ENCODE assay signal across 22 mouse cellular contexts in the genomic region with DNA sequence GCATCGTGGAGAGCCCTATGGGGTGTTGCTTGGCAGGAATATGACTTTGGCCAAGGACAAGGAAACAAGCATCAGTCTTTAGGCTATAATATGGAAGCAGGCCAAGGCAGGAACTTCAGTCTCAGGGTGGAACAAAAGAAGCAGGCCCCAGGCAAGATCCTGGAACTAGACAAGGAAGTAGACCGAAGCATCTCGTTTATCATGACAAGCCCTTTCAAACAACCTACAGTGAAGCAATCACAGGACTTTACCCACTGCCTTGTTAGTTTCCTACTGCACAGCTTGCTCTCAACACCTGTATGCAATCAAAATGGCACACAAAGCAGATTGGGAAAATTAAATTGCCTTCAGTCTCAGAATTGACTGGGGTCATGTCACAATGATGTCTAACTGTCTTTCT.
"Had no signal": no experiment of that assay in that cellular context is flagged by ENCODE, and none has a peak within 500 bp of the region (broad histone marks: within the 10 kb centered on the region; RNA-seq: fewer than 3 reads in every experiment).

No protein-coding gene starts in this region.

- H3K4me3 ChIP-seq: layer of hippocampus, adult 2 months; limb, embryonic 10.5 days; limb, embryonic 13.5 days; liver, embryonic 12.5 days; liver, embryonic 15.5 days; midbrain, embryonic 12.5 days; midbrain, embryonic 15.5 days; myocyte; neural tube, embryonic 13.5 days had no signal

- ATAC-seq: liver, embryonic 12.5 days; midbrain, embryonic 15.5 days had no signal

- H3K36me3 ChIP-seq: limb, embryonic 10.5 days; limb, embryonic 13.5 days; liver, embryonic 12.5 days; liver, embryonic 15.5 days; midbrain, embryonic 12.5 days; midbrain, embryonic 15.5 days; neural tube, embryonic 13.5 days had no signal

- H3K4me2 ChIP-seq: limb, embryonic 13.5 days; liver, embryonic 12.5 days; liver, embryonic 15.5 days; midbrain, embryonic 12.5 days; midbrain, embryonic 15.5 days; neural tube, embryonic 13.5 days had no signal

- H3K27ac ChIP-seq: kidney, postnatal 0 days; layer of hippocampus, adult 2 months; limb, embryonic 10.5 days; limb, embryonic 13.5 days; liver, embryonic 12.5 days; liver, embryonic 15.5 days; midbrain, embryonic 12.5 days; midbrain, embryonic 15.5 days; neural tube, embryonic 13.5 days; stomach, postnatal 0 days had no signal

- DNase-seq: kidney, adult 2 months; kidney, postnatal 25 days; layer of hippocampus, adult 9-11 months; liver; lung, adult 2 months; lung, postnatal 4 days; retina, postnatal 1 day; right cerebral cortex, postnatal 4 days; thymus, adult 2 months; thymus, postnatal 14 days; thymus, postnatal 4 days had no signal

- H3K9ac ChIP-seq: limb, embryonic 13.5 days; liver, embryonic 12.5 days; liver, embryonic 15.5 days; midbrain, embryonic 12.5 days; midbrain, embryonic 15.5 days; neural tube, embryonic 13.5 days had no signal

- H3K27me3 ChIP-seq: limb, embryonic 13.5 days; liver, embryonic 12.5 days; liver, embryonic 15.5 days; midbrain, embryonic 12.5 days; midbrain, embryonic 15.5 days; neural tube, embryonic 13.5 days had no signal

- H3K9me3 ChIP-seq: limb, embryonic 10.5 days; limb, embryonic 13.5 days; liver, embryonic 12.5 days; liver, embryonic 15.5 days; midbrain, embryonic 12.5 days; midbrain, embryonic 15.5 days; neural tube, embryonic 13.5 days had no signal

- H3K4me1 ChIP-seq: limb, embryonic 10.5 days; limb, embryonic 13.5 days; liver, embryonic 12.5 days; liver, embryonic 15.5 days; midbrain, embryonic 12.5 days; midbrain, embryonic 15.5 days; neural tube, embryonic 13.5 days had no signal
